Mouse (Mus musculus) forebrain, embryonic 11.5 days (tissue): ENCODE measurements at regions not wholly inside any gene's neighbourhood (a gene's known extent, or its start where the extent isn't known, plus 50 kb on each side); places are given as distances from the start of the nearest gene placed in this dataset.

Experiments used
- ATAC-seq: fragments of 200-750 bp; cut with Nextera tagmentation; replicated peaks from 2 replicates; pipeline ENCODE4 v1.8.0; 2017; ENCODE audit warnings: moderate TSS enrichment; ENCODE audit not compliant: low FRiP score
- DNase-seq: peaks from one replicate; pipeline ENCODE4 v3.0.0-alpha.2; 2017; ENCODE audit warnings: low spot score
- H3K27ac ChIP-seq: fragments of 300-500 bp; sonication (generic); 2 replicates; pipeline ENCODE4 v1.5.1; 2014; ENCODE audit warnings: low read depth, low read length
- H3K27me3 ChIP-seq: fragments of 300-500 bp; sonication (generic); 2 replicates; pipeline ENCODE4 v1.6.1; 2014; ENCODE audit warnings: mild to moderate bottlenecking, low read length, mixed read lengths; ENCODE audit not compliant: control insufficient read depth, insufficient read depth
- H3K36me3 ChIP-seq: fragments of 300-500 bp; sonication (generic); 2 replicates; pipeline ENCODE4 v1.6.1; 2014; ENCODE audit warnings: mild to moderate bottlenecking, low read length, moderate library complexity, mixed read lengths; ENCODE audit not compliant: control insufficient read depth, insufficient read depth
- H3K4me1 ChIP-seq: fragments of 300-500 bp; sonication (generic); replicated peaks from 2 replicates; pipeline ENCODE4 v1.6.1; 2014; ENCODE audit warnings: low read length, mixed read lengths; ENCODE audit not compliant: control insufficient read depth, insufficient read depth
- H3K4me2 ChIP-seq: fragments of 300-500 bp; sonication (generic); 2 replicates; pipeline ENCODE4 v1.6.1; 2014; ENCODE audit warnings: low read depth, mild to moderate bottlenecking, low read length, moderate library complexity, mixed read lengths; ENCODE audit not compliant: severe bottlenecking
- H3K4me3 ChIP-seq: fragments of 300-500 bp; sonication (generic); 2 replicates; pipeline ENCODE4 v1.5.1; 2014; ENCODE audit warnings: low read depth, low read length
- H3K9ac ChIP-seq: fragments of 300-500 bp; sonication (generic); 2 replicates; pipeline ENCODE4 v1.6.1; 2014; ENCODE audit warnings: low read length
- H3K9me3 ChIP-seq: fragments of 300-500 bp; sonication (generic); 2 replicates; pipeline ENCODE4 v1.6.1; 2016; ENCODE audit warnings: low read length, mixed read lengths; ENCODE audit not compliant: control insufficient read depth
- WGBS: fragments of 180-500 bp; shearing (Covaris S2); extraction: QIAGEN DNeasy Blood & Tissue Kit; methylation state at CpG from one replicate; pipeline ENCODE4 v1.1.7; 2014; 5-methylcytosine and 5-hydroxymethylcytosine counted together

DNA sequence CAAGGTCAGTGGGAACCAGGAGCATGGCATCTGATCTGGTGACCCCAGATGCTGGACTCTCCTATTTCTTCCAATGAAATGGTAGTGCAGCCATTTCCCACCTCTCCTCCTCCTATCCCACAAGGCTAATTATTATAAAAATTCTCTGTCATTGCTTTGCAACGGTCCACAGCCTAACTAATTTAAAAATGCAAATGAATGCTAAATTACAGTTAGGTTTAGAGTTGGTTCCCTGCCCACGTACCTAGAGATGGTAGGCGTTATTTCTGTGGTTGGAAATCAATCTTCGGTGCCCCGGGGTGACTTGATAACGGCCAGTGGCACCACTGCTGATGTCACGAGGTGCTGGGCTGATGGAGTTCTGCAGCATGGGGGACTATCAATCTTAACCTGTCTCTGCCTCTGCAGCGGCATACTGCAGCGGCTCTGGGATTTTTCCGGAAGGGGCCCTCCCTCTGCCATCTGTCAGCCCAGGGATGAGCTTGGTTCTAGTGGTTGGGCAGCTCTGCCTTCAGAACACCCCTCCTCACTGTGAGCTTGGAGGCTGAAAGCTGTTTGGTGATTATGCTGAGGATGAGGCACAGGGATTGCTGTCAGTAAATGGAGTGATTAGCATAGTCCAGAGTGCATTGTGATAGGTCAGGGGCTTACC is 66.5 kb downstream of the Nmur2 start:
- no peaks in the 10 kb centered on the region for H3K36me3 ChIP-seq
- WGBS: 83% methylated on average over 10 of the region's 10 CpGs
- no peaks in the 10 kb centered on the region for H3K9me3 ChIP-seq
- no peaks in the 10 kb centered on the region for H3K27me3 ChIP-seq
- DNase-seq (no peak), ATAC-seq (no peak)
- H3K9ac ChIP-seq: no peak overlapping the region
- H3K4me1 ChIP-seq: no peaks in the 10 kb centered on the region
- H3K27ac ChIP-seq: no peak overlapping the region
- no peak overlapping the region for H3K4me3 ChIP-seq
- H3K4me2 ChIP-seq: no peak overlapping the region

- Histone ChIP-seq H3K27ac (no peak overlapping the region), H3K4me1 (no peaks in the 10 kb centered on the region), H3K4me3 (no peak overlapping the region), H3K4me2 (no peak overlapping the region), H3K9ac (no peak overlapping the region), H3K27me3 (no peaks in the 10 kb centered on the region), H3K36me3 (no peaks in the 10 kb centered on the region), H3K9me3 (no peaks in the 10 kb centered on the region)
- no peak for DNase-seq
- ATAC-seq: no peak
Observed at GRCm38 (mm10) chr11:55966580-55966979, 74.2 kb downstream of the Nmur2 start.

DNA sequence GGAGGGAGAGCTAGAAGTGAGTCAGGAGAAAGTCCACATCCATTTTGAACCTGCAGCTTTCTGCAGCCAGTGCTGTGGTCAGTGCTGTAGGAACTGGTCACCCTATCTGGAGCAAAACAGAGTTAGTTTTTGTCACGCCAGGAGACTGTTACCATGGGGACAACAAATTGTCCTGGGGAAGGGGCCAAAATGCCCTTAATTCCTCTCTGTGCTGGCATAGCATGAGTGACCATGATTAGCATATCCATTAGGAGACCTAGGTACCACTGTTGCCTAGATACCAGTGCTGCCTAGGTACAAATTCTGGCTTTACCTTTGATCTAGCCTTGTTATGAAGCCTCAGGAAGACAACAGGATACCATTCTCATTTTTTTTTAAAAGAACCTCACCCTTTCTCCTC is 82.4 kb downstream of the Nmur2 start:
- no peaks in the 10 kb centered on the region for H3K4me1 ChIP-seq
- no peak overlapping the region for H3K9ac ChIP-seq
- H3K9me3 ChIP-seq: no peaks in the 10 kb centered on the region
- no peak overlapping the region for H3K4me2 ChIP-seq
- DNase-seq: no peak
- H3K4me3 ChIP-seq: no peak overlapping the region
- H3K36me3 ChIP-seq: no peaks in the 10 kb centered on the region
- ATAC-seq: no peak
- 23% methylated on average over 1 of the region's 1 CpGs for WGBS
- no peaks in the 10 kb centered on the region for H3K27me3 ChIP-seq
- H3K27ac ChIP-seq: no peak overlapping the region

- no peak overlapping the region for H3K9ac ChIP-seq
- H3K27ac ChIP-seq: no peak overlapping the region
- no peak for ATAC-seq
- no peak overlapping the region for H3K4me3 ChIP-seq
- DNase-seq: no peak
- no peaks in the 10 kb centered on the region for H3K36me3 ChIP-seq
- no peaks in the 10 kb centered on the region for H3K4me1 ChIP-seq
- H3K27me3 ChIP-seq: no peaks in the 10 kb centered on the region
- no peaks in the 10 kb centered on the region for H3K9me3 ChIP-seq
- no peak overlapping the region for H3K4me2 ChIP-seq
- WGBS: 61% methylated on average over 2 of the region's 2 CpGs
Observed at GRCm38 (mm10) chr11:55957355-55957754, 83.5 kb downstream of the Nmur2 start.

GRCm38 (mm10) chr11:55953696-55954095 is 87.1 kb downstream of the Nmur2 start:
- no peaks in the 10 kb centered on the region for H3K27me3 ChIP-seq
- no peak overlapping the region for H3K9ac ChIP-seq
- no peak overlapping the region for H3K27ac ChIP-seq
- H3K4me3 ChIP-seq: no peak overlapping the region
- no peaks in the 10 kb centered on the region for H3K4me1 ChIP-seq
- no peak overlapping the region for H3K4me2 ChIP-seq
- ATAC-seq: no peak
- no peaks in the 10 kb centered on the region for H3K36me3 ChIP-seq
- 13% methylated on average over 2 of the region's 2 CpGs for WGBS
- DNase-seq: no peak
- no peaks in the 10 kb centered on the region for H3K9me3 ChIP-seq

GRCm38 (mm10) chr11:55949596-55949995 is 91.2 kb downstream of the Nmur2 start:
- WGBS: 90% methylated on average over 3 of the region's 3 CpGs
- no peak for ATAC-seq
- H3K36me3 ChIP-seq: no peaks in the 10 kb centered on the region
- H3K27me3 ChIP-seq: no peaks in the 10 kb centered on the region
- no peak overlapping the region for H3K4me2 ChIP-seq
- no peak for DNase-seq
- H3K4me3 ChIP-seq: no peak overlapping the region
- no peak overlapping the region for H3K27ac ChIP-seq
- no peak overlapping the region for H3K9ac ChIP-seq
- H3K4me1 ChIP-seq: no peaks in the 10 kb centered on the region
- no peaks in the 10 kb centered on the region for H3K9me3 ChIP-seq

DNA sequence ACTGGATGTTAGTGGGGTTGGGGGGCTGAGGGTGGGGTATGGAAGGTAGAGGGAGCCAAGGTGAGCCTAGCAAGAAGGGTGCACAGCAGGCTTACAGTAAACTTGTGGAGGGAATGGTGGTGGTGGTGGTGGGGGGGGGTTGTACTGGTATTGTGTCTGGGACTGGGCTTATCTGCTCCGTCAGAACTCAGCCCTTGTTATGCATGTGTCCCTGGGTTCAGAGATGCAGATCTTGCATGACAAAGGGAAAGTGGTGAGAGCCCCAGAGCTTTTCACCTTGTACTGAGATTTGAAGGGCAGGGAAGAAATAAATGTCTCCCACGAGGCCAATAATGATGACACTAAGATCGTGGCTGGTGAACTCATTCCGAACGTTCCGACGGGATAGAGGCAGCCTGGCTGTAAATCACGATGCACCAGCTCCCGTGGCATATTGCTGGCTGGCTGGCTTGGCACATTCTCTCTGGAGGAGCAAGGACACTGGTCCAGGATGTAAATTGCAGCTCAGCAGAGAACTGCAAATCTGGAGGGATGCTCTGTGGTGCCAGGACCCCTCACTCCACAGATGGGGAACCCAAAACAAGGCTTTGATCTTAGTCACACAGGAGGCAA is 94.1 kb downstream of the Nmur2 start:
- DNase-seq: no peak
- Histone ChIP-seq H3K27me3 (no peaks in the 10 kb centered on the region), H3K9me3 (no peaks in the 10 kb centered on the region), H3K4me1 (no peaks in the 10 kb centered on the region), H3K36me3 (no peaks in the 10 kb centered on the region), H3K27ac (no peak overlapping the region), H3K9ac (no peak overlapping the region), H3K4me3 (no peak overlapping the region), H3K4me2 (no peak overlapping the region)
- no peak for ATAC-seq
- 47% methylated on average over 9 of the region's 9 CpGs for WGBS

DNA sequence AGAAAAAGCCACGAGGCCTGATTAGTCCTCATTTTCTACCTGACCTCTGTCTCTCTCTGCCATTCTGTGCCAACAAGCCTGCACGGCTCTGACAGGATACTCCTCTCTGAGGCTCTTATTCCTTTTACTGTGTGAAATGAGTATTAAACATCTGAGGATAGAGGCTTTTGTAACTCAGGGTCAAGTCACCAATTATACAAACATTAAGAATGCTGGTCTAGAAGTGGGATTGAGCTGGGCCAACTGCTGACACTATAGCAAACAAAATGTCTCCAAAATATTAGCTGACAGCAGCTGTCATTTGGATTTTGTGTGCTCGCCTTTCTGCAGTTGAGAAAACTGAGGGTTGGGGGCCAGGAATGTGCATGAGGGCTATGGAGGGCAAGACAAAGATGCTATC is 94.8 kb downstream of the Nmur2 start:
- no peak overlapping the region for H3K9ac ChIP-seq
- H3K36me3 ChIP-seq: no peaks in the 10 kb centered on the region
- DNase-seq: no peak
- no peak overlapping the region for H3K4me2 ChIP-seq
- WGBS: 67% methylated on average over 3 of the region's 3 CpGs
- no peaks in the 10 kb centered on the region for H3K27me3 ChIP-seq
- H3K27ac ChIP-seq: no peak overlapping the region
- H3K4me1 ChIP-seq: no peaks in the 10 kb centered on the region
- no peaks in the 10 kb centered on the region for H3K9me3 ChIP-seq
- no peak for ATAC-seq
- no peak overlapping the region for H3K4me3 ChIP-seq

DNA sequence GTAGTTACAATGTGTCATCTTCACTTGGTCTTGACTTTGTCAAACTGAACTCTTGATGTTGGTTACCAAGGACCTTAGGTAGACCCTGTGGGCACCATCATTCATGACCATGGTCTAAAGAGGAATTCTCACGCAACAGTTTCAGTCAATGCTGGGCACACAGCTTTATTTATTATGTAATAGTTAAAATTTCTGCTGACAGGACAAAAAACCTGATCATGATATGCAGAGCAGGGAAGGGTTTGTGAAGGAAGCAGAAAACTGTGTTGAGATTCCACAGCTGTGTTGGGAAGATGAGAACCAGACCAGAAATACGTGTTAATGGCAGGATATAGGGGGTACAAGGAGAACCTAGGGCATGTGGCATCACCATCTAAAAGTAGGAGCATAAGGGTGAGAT is 100.8 kb downstream of the Nmur2 start:
- Histone ChIP-seq H3K9me3 (no peaks in the 10 kb centered on the region), H3K4me3 (no peak overlapping the region), H3K9ac (no peak overlapping the region), H3K36me3 (no peaks in the 10 kb centered on the region), H3K4me1 (no peaks in the 10 kb centered on the region), H3K27ac (no peak overlapping the region), H3K4me2 (no peak overlapping the region), H3K27me3 (no peaks in the 10 kb centered on the region)
- 94% methylated on average over 2 of the region's 2 CpGs for WGBS
- no peak for ATAC-seq
- DNase-seq: no peak
